ENCODE assay signal across 20 mouse cellular contexts in the genomic region with DNA sequence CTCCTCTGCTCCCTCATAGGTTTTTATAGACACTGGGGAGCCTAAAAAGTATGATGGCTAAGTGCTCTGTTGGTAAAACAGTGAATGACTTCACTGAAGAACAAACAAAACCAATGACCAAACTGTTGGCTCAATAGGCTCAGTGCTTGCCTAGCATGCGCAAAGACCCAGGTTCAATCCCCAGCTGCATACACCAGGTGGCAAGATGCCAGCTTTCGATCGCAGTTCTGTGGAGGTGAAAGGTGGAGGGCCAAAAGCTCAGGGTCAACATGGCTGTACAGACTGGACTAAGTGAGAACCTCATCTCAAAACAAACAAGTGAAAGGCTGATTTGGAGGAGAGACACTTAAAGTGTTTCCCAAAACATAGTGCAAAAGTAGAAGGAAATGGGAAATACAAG. TPM values are rescaled to one million over a fixed set of nuclear protein-coding genes. Genes with fewer than 3 reads are reported as not detected.
DNase-seq lines count a peak whose midpoint lies in the region; ATAC-seq and TF ChIP-seq lines count a peak whose summit lies in the region.
"Had no signal": no experiment of that assay in that cellular context is flagged by ENCODE, and none has a peak within 500 bp of the region (broad histone marks: within the 10 kb centered on the region; RNA-seq: fewer than 3 reads in every experiment).

No protein-coding gene starts in this region.

- H3K36me3 ChIP-seq in liver, adult 2 months (ENCODE audit: control insufficient read depth, insufficient read depth, low read length) = no peaks in the 10 kb centered on the region
- H3K36me3 ChIP-seq in liver, postnatal 0 days (replicated peaks; ENCODE audit: insufficient read depth, low read length) = no peaks in the 10 kb centered on the region
- H3K36me3 ChIP-seq in liver, embryonic 11.5 days (ENCODE audit: control insufficient read depth, insufficient read depth, low read length) = no peaks in the 10 kb centered on the region
- H3K36me3 ChIP-seq in midbrain, embryonic 11.5 days (ENCODE audit: control insufficient read depth, insufficient read depth, low read length) = no peaks in the 10 kb centered on the region
- no peaks in the 10 kb centered on the region for H3K36me3 ChIP-seq in midbrain, embryonic 14.5 days (ENCODE audit: control insufficient read depth, insufficient read depth, low read length)
- H3K36me3 ChIP-seq: G1E had no signal

- H3K4me1 ChIP-seq in liver, adult 2 months (ENCODE audit: control insufficient read depth, insufficient read depth, low read length) = no peaks in the 10 kb centered on the region
- no peaks in the 10 kb centered on the region for H3K4me1 ChIP-seq in liver, postnatal 0 days (ENCODE audit: insufficient read depth)
- H3K4me1 ChIP-seq in liver, embryonic 11.5 days (replicated peaks; ENCODE audit: control insufficient read depth, insufficient read depth, low read length) = no peaks in the 10 kb centered on the region
- H3K4me1 ChIP-seq in midbrain, embryonic 11.5 days (ENCODE audit: control insufficient read depth, insufficient read depth, low read length) = no peaks in the 10 kb centered on the region
- no peaks in the 10 kb centered on the region for H3K4me1 ChIP-seq in midbrain, embryonic 14.5 days (ENCODE audit: control insufficient read depth, insufficient read depth, low read length)

- no peak overlapping the region for H3K4me3 ChIP-seq in liver, adult 2 months (ENCODE audit: insufficient read depth, low read depth, low read length)
- H3K4me3 ChIP-seq in liver, postnatal 0 days (ENCODE audit: low read depth, low read length) = no peak overlapping the region
- no peak overlapping the region for H3K4me3 ChIP-seq in liver, embryonic 11.5 days (ENCODE audit: low read depth, low read length)
- H3K4me3 ChIP-seq in midbrain, embryonic 11.5 days (ENCODE audit: low read depth, low read length) = no peak overlapping the region
- no peak overlapping the region for H3K4me3 ChIP-seq in midbrain, embryonic 14.5 days (replicated peaks; ENCODE audit: low read depth, low read length)

- no peak overlapping the region for H3K9ac ChIP-seq in liver, adult 2 months (ENCODE audit: low read depth, low read length)
- no peak overlapping the region for H3K9ac ChIP-seq in liver, postnatal 0 days (replicated peaks)
- H3K9ac ChIP-seq in liver, embryonic 11.5 days (ENCODE audit: low read depth, low read length) = no peak overlapping the region
- no peak overlapping the region for H3K9ac ChIP-seq in midbrain, embryonic 11.5 days (ENCODE audit: low read length)
- H3K9ac ChIP-seq in midbrain, embryonic 14.5 days (replicated peaks; ENCODE audit: low read length) = no peak overlapping the region

- no peaks in the 10 kb centered on the region for H3K27me3 ChIP-seq in liver, adult 2 months (ENCODE audit: control insufficient read depth, insufficient read depth, low read length)
- H3K27me3 ChIP-seq in liver, postnatal 0 days (ENCODE audit: insufficient read depth, low read length) = no peaks in the 10 kb centered on the region
- H3K27me3 ChIP-seq in liver, embryonic 11.5 days (replicated peaks; ENCODE audit: control insufficient read depth, insufficient read depth, low read length) = no peaks in the 10 kb centered on the region
- no peaks in the 10 kb centered on the region for H3K27me3 ChIP-seq in midbrain, embryonic 11.5 days (ENCODE audit: control insufficient read depth, insufficient read depth, low read length)
- no peaks in the 10 kb centered on the region for H3K27me3 ChIP-seq in midbrain, embryonic 14.5 days (ENCODE audit: control insufficient read depth, insufficient read depth, low read length)
- H3K27me3 ChIP-seq: CH12.LX, Patski had no signal

- TF ChIP-seq POLR2A in liver, adult 2 months (IDR thresholded peaks at IDR 0.05; ENCODE audit: extremely low read depth, insufficient read depth, low read length) = no peak

- 36% methylated on average over 3 of the region's 3 CpGs for WGBS in liver, adult 2 months
- WGBS in liver, postnatal 0 days (ENCODE audit: insufficient replicate concordance) = 86% methylated on average over 3 of the region's 3 CpGs
- 94% methylated on average over 3 of the region's 3 CpGs for WGBS in liver, embryonic 11.5 days
- WGBS in midbrain, embryonic 11.5 days = 96% methylated on average over 3 of the region's 3 CpGs
- 96% methylated on average over 3 of the region's 3 CpGs for WGBS in midbrain, embryonic 14.5 days

- DNase-seq in liver, adult 2 months (ENCODE audit: extremely low read depth, low read depth, low spot score) = peak; percentile 77
- DNase-seq in liver = no peak
- DNase-seq in liver, postnatal 0 days = peak; percentile 34
- no peak for DNase-seq in liver, embryonic 11.5 days (ENCODE audit: low spot score)
- peak; percentile 66 for DNase-seq in midbrain, embryonic 11.5 days (ENCODE audit: low spot score, missing footprints)
- no peak for DNase-seq in midbrain, embryonic 14.5 days
- DNase-seq: adrenal gland, adult 2 months; adrenal gland, adult 8-10 months; adrenal gland, postnatal 10 days; adrenal gland, postnatal 14 days; adrenal gland, postnatal 25 days; adrenal gland, postnatal 36 days; B cell, adult 2 months; cerebellum, adult 11 months; cerebellum, adult 11-12 months; cerebellum, adult 18-20 months had no signal

- H3K27ac ChIP-seq in liver, adult 2 months (replicated peaks; ENCODE audit: insufficient read depth, low read depth, low read length) = no peak overlapping the region
- H3K27ac ChIP-seq in liver, postnatal 0 days (ENCODE audit: low read depth) = no peak overlapping the region
- H3K27ac ChIP-seq in liver, embryonic 11.5 days (ENCODE audit: low read depth, low read length) = no peak overlapping the region
- H3K27ac ChIP-seq in midbrain, embryonic 11.5 days (ENCODE audit: low read depth, low read length) = no peak overlapping the region
- no peak overlapping the region for H3K27ac ChIP-seq in midbrain, embryonic 14.5 days (replicated peaks; ENCODE audit: low read depth, low read length)

- no peak for TF ChIP-seq CTCF in liver, adult 2 months (IDR thresholded peaks at IDR 0.05; ENCODE audit: low read depth, low read length)
- TF ChIP-seq CTCF in liver, postnatal 0 days (IDR thresholded peaks at IDR 0.05; ENCODE audit: low read depth) = no peak

- no peaks in the 10 kb centered on the region for H3K9me3 ChIP-seq in liver, postnatal 0 days (ENCODE audit: low read length)
- H3K9me3 ChIP-seq in liver, embryonic 11.5 days (ENCODE audit: control insufficient read depth, low read length) = no peaks in the 10 kb centered on the region
- no peaks in the 10 kb centered on the region for H3K9me3 ChIP-seq in midbrain, embryonic 11.5 days (ENCODE audit: control insufficient read depth, low read length)
- H3K9me3 ChIP-seq in midbrain, embryonic 14.5 days (ENCODE audit: control insufficient read depth, low read length) = no peaks in the 10 kb centered on the region

- no peak overlapping the region for H3K4me2 ChIP-seq in liver, postnatal 0 days (ENCODE audit: low read depth, low read length)
- no peak overlapping the region for H3K4me2 ChIP-seq in liver, embryonic 11.5 days
- no peak overlapping the region for H3K4me2 ChIP-seq in midbrain, embryonic 11.5 days
- no peak overlapping the region for H3K4me2 ChIP-seq in midbrain, embryonic 14.5 days (ENCODE audit: low read length)

- no peak for TF ChIP-seq EP300 in liver, postnatal 0 days (IDR thresholded peaks at IDR 0.05; ENCODE audit: low read depth)

- ATAC-seq in liver, postnatal 0 days = peak; percentile 62; the same call in 1 of the 2 replicates
- no peak for ATAC-seq in liver, embryonic 11.5 days (replicated peaks; ENCODE audit: low FRiP score)
- no peak for ATAC-seq in midbrain, embryonic 11.5 days (ENCODE audit: low FRiP score)
- no peak for ATAC-seq in midbrain, embryonic 14.5 days (ENCODE audit: low FRiP score, low TSS enrichment)
- ATAC-seq: activated CD4-positive, CD25-positive, alpha-beta regulatory T cell, adult 4 months; Patski had no signal

- H3K79me2 ChIP-seq in liver, adult 2 months (ENCODE audit: control insufficient read depth, insufficient read depth, low read length) = no peaks in the 10 kb centered on the region

RNA-seq across cellular contexts. Expression of a gene that starts 10.5 kb away (rescaled TPM):
- total RNA-seq in liver, adult 2 months (2014; rRNA removed) = 9.1 and 9.5 TPM in 2 replicates
- 1.1 and 1.4 TPM in 2 replicates for polyA plus RNA-seq in liver, adult 2 months (2012; rRNA removed)
- polyA plus RNA-seq in liver, postnatal 0 days (2015; fragmentation: Nextera tagmentation; extraction: Ambion mirVana) = 3.6 and 4.2 TPM in 2 replicates
- 7.3 and 8.5 TPM in 2 replicates for polyA plus RNA-seq in liver, embryonic 11.5 days (2014; fragmentation: Nextera tagmentation; extraction: Ambion mirVana)
- 15.8 and 17.0 TPM in 2 replicates for polyA plus RNA-seq in midbrain, embryonic 11.5 days (2014; fragmentation: Nextera tagmentation; extraction: Ambion mirVana)
- polyA plus RNA-seq in midbrain, embryonic 14.5 days (2014; fragmentation: Nextera tagmentation; extraction: Ambion mirVana) = 6.4 and 10.7 TPM in 2 replicates

Comparison
In these comparisons a context has a peak if more than half of its experiments do, and no peak if none do; other contexts are left out.
1. DNase-seq: peak in liver, adult 2 months (single experiment), liver, postnatal 0 days (single experiment) and midbrain, embryonic 11.5 days (single experiment); none in liver (single experiment), liver, embryonic 11.5 days (single experiment) and midbrain, embryonic 14.5 days (single experiment).